Mouse (Mus musculus): Measurements from ENCODE around the gene Med16. TPM values are rescaled to one million over a fixed set of nuclear protein-coding genes. Genes with fewer than 3 reads are reported as not detected.

The Med16 gene
- polyA plus RNA-seq, 1 experiment from 2014 or later: 60.4 TPM

DNA sequence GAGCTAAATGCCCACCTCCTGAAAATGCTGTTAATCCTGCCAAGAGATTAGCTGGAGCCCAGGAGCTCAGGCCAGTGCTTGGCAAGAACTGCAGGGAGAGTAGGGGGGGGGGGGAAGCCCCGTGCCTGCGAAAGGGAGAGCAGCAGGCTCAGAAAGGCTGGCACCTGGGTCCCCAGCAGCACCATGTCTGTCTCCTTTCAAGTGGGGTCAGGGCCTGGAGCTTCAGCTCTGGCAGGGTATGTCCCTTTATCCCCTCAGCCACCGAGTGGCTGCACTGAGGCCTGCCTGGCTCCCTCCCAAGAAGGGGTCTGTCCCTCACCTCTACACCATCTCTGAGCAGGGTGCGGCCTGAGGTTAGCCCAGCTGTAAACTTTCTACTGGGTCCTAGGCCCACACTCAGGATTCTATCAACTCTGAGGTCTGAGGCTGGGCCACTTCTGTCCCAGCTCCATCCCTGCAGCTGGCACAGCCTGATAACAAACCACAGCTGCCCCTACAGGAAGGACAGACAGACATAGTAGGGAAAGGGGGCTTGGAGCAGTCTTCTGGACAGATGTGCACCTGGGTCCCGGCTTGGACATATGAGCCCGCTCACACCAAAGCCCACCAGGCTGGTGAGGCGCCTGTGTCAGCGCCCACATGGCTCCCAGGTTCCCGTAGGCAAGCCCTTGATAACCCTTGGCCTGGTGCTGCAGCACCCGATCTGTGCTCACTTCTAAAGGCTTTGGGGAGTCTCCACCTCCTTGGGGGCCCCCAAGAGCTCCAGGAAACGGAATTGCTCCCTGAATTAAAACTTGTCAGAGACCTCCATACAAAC is 5.6 kb upstream of the Med16 start:
- WGBS: 73% methylated on average over 10 of the region's 11 CpGs
- Histone ChIP-seq H3K27ac (no peak overlapping the region), H3K27me3 (peaks cover 22% of the 10 kb centered on the region), H3K4me2 (replicated peaks) (no peak overlapping the region), H3K36me3 (peaks cover 25% of the 10 kb centered on the region), H3K4me1 (peaks cover 40% of the 10 kb centered on the region), H3K9ac (peak overlapping the region; percentile 27; the same call in 1 of the 2 replicates), H3K4me3 (no peak overlapping the region), H3K9me3 (no peaks in the 10 kb centered on the region)
- ATAC-seq (ENCODE audit: insufficient number of reproducible peaks, insufficient read depth, low FRiP score, low TSS enrichment): no peak

DNA sequence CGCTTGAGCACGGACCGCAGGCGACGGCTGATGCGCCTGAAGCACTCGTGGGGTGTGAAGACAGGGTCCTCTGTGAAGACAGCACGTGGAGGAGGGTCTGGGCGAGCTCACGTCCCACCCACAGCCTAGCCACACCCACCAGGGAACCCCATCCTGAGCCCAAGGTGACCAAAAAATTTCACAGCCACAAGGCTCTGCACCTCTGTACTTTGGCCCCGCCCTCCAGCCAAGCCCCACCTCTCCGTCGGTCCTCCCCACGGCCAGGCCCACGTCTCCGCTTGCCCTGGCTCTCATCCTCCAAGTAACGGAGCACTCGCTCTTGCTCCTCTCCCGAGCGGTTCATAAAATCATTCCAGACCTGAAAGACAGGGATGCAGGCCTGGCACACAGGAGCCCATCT is 3.7 kb upstream of the Med16 start:
- peaks cover 25% of the 10 kb centered on the region for H3K36me3 ChIP-seq
- WGBS: 61% methylated on average over 20 of the region's 20 CpGs
- H3K9ac ChIP-seq: no peak overlapping the region
- H3K9me3 ChIP-seq: no peaks in the 10 kb centered on the region
- H3K4me2 ChIP-seq (replicated peaks): no peak overlapping the region
- no peak overlapping the region for H3K27ac ChIP-seq
- H3K4me3 ChIP-seq: no peak overlapping the region
- peaks cover 31% of the 10 kb centered on the region for H3K4me1 ChIP-seq
- peaks cover 3% of the 10 kb centered on the region for H3K27me3 ChIP-seq
- ATAC-seq (ENCODE audit: insufficient number of reproducible peaks, insufficient read depth, low FRiP score, low TSS enrichment): no peak

DNA sequence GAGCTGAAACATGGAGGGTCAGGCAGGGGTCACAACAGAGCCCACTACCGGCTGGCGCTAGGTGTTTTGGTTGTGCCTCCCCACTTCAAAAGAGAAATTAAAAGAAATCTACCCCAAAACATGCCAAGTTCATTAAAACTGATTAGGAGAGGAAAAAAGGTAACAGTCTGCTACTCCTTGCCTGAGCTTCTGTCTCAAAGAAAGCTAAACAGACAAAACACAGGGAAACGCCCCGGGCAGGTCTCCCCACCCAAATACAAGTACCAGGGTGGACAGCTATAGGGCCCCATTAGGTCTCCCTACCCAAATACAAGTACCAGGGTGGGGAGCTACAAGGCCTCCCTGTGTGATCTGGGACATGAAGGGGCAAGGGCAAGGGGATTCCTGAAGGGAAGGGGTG is 1.8 kb upstream of the Med16 start, which contains the start of gene Gm26602:
Gene Gm26602, plus strand, starts transcription at position 301 of the 400 bp plus-strand sequence.
- Histone ChIP-seq H3K4me2 (replicated peaks) (no peak within 1 kb of the TSS), H3K36me3 (peaks cover 39% of the 10 kb centered on the region), H3K27ac (peak within 1 kb of the TSS; percentile 73; the same call in 1 of the 2 replicates), H3K9me3 (no peaks in the 10 kb centered on the region), H3K4me1 (peaks cover 23% of the 10 kb centered on the region), H3K4me3 (no peak within 1 kb of the TSS), H3K9ac (peak within 1 kb of the TSS; percentile 10; the same call in 1 of the 2 replicates), H3K27me3 (no peaks in the 10 kb centered on the region)
- ATAC-seq (ENCODE audit: insufficient number of reproducible peaks, insufficient read depth, low FRiP score, low TSS enrichment): no peak
- WGBS: 89% methylated on average over 4 of the region's 4 CpGs

DNA sequence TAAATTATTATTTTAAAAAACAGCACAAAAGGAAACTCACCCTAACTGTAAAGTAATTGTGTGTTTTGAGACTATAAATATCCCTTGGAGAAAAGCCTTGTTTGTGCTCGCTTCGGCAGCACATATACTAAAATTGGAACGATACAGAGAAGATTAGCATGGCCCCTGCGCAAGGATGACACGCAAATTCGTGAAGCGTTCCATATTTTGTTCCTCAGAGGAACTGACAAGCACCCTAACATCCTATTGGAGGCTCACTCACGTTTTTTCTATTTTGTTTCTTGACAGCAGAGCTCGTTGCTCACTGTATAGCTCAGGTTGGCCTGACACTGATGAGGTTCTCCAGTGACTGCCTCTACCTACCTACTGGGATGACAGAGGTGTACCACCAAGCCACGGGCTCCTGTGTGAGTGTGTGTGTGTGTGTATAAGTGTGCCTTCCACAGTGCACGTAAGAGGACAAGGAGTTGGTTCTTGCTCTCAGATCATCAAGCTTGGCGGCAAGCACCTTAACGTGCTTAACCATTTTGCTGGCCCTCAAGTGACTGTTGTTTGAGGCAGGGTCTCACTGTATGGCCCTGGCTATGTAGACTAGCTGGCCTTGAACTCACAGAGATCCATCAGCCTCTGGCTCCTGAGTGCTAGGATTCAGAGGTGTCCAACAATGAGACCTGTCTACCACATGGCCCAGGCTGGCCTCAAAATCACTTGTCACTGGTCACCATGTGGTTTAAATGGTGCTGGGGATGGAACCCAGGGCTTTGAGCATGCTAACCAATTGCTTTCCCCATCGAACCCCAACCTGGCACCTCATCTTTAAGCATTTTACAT is 584 bp upstream of the Med16 start:
- Histone ChIP-seq H3K27me3 (no peaks in the 10 kb centered on the region), H3K4me3 (peak overlapping the region; percentile 13; the same call in 1 of the 2 replicates), H3K9ac (peak overlapping the region; percentile 10; the same call in 1 of the 2 replicates), H3K4me1 (peaks cover 10% of the 10 kb centered on the region), H3K27ac (peak overlapping the region; percentile 73), H3K9me3 (no peaks in the 10 kb centered on the region), H3K4me2 (replicated peaks) (peak overlapping the region; percentile 32), H3K36me3 (peaks cover 49% of the 10 kb centered on the region)
- WGBS: 24% methylated on average over 14 of the region's 14 CpGs
- ATAC-seq (ENCODE audit: insufficient number of reproducible peaks, insufficient read depth, low FRiP score, low TSS enrichment): no peak

DNA sequence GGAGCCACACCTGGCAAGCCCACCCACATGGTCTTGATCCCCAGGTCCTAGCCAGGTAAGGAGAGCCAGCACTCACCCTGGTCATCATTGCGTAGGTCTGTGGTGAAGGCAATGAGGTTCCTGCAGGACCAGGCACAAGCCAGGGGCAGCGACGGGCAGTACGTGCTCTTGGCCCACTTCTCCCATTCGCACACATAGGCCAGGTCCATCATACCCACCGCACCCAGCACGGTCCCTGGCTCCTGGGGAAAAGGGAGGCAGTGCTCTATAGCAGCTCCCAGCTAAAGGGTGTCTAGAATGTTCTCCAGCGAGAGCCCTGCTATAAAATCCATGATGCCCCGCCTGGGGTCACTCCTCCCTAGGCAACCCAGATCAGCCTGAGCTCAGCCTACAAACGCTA is 1.3 kb downstream of the Med16 start:
- H3K9me3 ChIP-seq: no peaks in the 10 kb centered on the region
- no peaks in the 10 kb centered on the region for H3K27me3 ChIP-seq
- H3K27ac ChIP-seq: no peak overlapping the region
- H3K4me3 ChIP-seq: no peak overlapping the region
- H3K9ac ChIP-seq: no peak overlapping the region
- no peak overlapping the region for H3K4me2 ChIP-seq (replicated peaks)
- peaks cover 61% of the 10 kb centered on the region for H3K36me3 ChIP-seq
- H3K4me1 ChIP-seq: peaks cover 5% of the 10 kb centered on the region
- ATAC-seq (ENCODE audit: insufficient number of reproducible peaks, insufficient read depth, low FRiP score, low TSS enrichment): no peak
- 93% methylated on average over 10 of the region's 10 CpGs for WGBS

DNA sequence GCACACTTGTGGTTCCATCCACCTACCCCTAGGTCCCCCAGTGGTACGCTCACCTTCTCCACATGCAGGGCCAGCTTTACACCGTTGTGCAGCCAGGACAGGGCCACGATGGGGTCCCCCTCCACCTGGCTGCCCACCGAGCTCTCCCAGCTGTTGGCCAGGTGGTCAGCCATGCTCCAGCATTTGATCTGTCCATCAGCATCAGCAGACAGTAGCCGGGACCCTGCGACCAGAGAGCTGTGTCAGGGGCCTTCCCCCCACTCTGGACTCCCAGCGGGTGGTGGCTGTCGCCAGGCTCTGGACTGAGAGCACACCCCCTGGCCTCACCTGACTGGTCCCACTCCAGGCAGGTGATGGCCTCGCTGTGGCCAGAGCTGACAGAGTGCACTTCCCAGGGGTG is 2.0 kb downstream of the Med16 start:
- peaks cover 59% of the 10 kb centered on the region for H3K36me3 ChIP-seq
- peaks cover 5% of the 10 kb centered on the region for H3K4me1 ChIP-seq
- H3K27ac ChIP-seq: no peak overlapping the region
- H3K4me3 ChIP-seq: no peak overlapping the region
- 0 out of 2 replicates have a peak overlapping the region, but pooled peaks have one; percentile 1 for H3K9ac ChIP-seq
- no peaks in the 10 kb centered on the region for H3K9me3 ChIP-seq
- H3K4me2 ChIP-seq (replicated peaks): no peak overlapping the region
- ATAC-seq (ENCODE audit: insufficient number of reproducible peaks, insufficient read depth, low FRiP score, low TSS enrichment): no peak
- no peaks in the 10 kb centered on the region for H3K27me3 ChIP-seq
- 89% methylated on average over 9 of the region's 9 CpGs for WGBS

DNA sequence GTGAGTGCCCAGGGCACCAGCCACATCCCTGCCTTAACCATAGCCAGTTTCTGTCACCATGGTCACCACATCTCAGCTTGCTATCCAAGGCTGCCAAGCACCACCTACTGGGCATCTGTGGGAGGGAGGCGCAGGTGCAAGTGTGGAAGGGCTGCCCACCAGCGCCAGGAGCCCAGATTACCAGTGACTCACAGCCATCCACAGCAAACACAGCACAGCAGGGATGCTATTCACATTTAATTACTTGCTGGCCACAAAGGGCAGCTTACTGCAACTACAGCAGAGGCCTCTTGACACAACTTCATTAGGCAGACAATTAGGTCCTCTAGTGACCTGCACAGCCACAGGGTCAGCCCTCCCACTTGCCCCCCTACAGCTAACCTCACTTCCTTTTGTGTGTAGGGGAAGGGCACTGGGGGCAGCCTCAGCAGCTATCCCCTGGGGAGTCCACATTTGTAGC is 7.7 kb downstream of the Med16 start:
- no peak for ATAC-seq (ENCODE audit: insufficient number of reproducible peaks, insufficient read depth, low FRiP score, low TSS enrichment)
- Histone ChIP-seq H3K9ac (no peak overlapping the region), H3K27me3 (no peaks in the 10 kb centered on the region), H3K4me2 (replicated peaks) (no peak overlapping the region), H3K36me3 (peaks cover 82% of the 10 kb centered on the region), H3K4me1 (no peaks in the 10 kb centered on the region), H3K9me3 (no peaks in the 10 kb centered on the region), H3K27ac (no peak overlapping the region), H3K4me3 (no peak overlapping the region)
- WGBS: 29% methylated on average over 2 of the region's 2 CpGs

DNA sequence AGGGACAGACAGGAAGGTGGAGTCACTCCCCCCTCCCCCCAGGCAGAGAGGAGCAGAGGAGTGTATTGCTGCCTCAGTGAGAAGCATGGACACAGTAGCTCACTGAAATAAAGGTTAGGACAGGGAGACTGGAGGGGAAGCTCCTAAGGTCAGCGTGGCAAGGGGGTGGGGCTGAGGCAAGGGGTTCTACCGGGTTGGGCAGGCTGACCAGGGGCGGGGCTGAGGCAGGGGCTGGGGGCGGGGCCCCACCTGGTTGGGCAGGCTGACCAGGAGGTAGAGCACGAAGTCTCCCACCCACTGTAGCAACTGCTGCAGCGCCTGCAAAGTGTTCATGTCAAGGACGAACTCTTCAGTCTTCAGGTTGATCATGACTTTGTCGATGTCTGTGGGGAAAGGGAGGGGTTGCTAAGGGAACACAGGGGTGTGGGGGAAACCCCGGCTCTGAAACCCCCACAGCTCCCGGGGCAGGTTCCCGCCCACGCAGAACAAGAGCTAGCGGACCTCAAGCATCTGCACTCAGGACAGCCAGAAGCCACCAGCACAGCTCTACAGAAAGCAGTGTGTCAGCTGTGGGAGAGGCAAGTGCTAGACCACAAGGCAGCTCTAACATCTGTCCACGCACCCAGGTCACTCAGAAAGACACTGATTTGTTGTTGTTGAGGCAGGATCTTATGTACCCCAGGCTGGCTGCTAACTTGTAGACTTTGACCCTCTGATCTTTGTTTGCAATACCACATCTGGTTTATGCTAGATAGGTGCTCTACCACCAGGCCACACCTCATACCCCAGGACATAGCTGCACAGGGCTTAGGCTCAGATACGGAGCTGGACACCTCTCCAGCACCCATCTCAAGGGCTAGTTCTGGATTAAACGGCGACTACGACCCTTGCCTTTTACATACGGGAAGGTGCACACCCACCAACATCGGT is 11.1 kb downstream of the Med16 start:
- Histone ChIP-seq H3K9me3 (no peaks in the 10 kb centered on the region), H3K27ac (no peak overlapping the region), H3K4me3 (no peak overlapping the region), H3K4me1 (no peaks in the 10 kb centered on the region), H3K36me3 (peaks cover 75% of the 10 kb centered on the region), H3K9ac (peak overlapping the region; percentile 19), H3K27me3 (no peaks in the 10 kb centered on the region), H3K4me2 (replicated peaks) (no peak overlapping the region)
- no peak for ATAC-seq (ENCODE audit: insufficient number of reproducible peaks, insufficient read depth, low FRiP score, low TSS enrichment)
- 48% methylated on average over 20 of the region's 20 CpGs for WGBS

DNA sequence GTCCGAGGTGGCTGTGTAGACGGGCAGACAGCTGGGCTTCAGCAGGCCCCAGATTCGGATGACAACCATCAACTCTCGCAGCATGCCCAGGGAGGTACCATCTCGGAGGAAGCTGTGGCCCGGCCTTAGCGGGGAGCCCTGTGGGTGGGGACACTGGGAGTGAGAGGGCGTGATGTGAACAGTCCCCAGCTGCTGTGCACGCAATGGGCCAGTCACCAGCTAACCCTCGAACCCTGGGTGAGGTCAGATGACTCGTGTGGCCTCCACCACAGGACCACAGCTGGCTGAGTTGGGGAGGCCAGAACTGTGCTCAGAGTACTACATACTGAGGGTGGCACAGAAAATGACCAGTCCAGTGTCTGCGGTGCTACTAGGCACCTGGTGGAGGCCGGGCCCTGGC is 11.9 kb downstream of the Med16 start:
- WGBS: 79% methylated on average over 13 of the region's 13 CpGs
- Histone ChIP-seq H3K4me2 (replicated peaks) (no peak overlapping the region), H3K36me3 (peaks cover 69% of the 10 kb centered on the region), H3K9ac (no peak overlapping the region), H3K27me3 (no peaks in the 10 kb centered on the region), H3K27ac (no peak overlapping the region), H3K9me3 (no peaks in the 10 kb centered on the region), H3K4me3 (no peak overlapping the region), H3K4me1 (no peaks in the 10 kb centered on the region)
- no peak for ATAC-seq (ENCODE audit: insufficient number of reproducible peaks, insufficient read depth, low FRiP score, low TSS enrichment)

DNA sequence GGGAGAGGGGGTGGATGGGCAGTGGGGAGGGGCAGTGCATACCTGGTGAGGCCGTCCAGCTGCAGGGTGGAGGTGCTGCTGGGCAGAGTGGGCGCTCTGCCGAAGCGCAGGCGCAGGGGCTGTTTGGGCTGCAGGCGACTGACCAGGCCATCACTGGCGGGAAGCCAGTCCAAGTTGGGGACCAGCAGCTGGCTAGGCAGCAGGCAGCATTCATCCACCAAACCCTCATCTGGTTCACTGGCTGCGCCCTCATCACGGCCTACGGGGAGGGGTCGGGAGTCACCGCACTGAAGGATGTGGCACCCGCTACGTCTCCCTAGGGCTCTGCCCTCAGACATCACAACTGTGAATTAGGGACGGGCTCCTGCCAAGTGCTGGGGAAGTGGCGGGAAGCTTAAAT is 12.4 kb downstream of the Med16 start:
- no peak overlapping the region for H3K9ac ChIP-seq

More for the DNA sequence above, 12.4 kb downstream of the Med16 start:
- Histone ChIP-seq H3K27me3 (no peaks in the 10 kb centered on the region), H3K4me3 (no peak overlapping the region), H3K4me1 (no peaks in the 10 kb centered on the region), H3K4me2 (replicated peaks) (no peak overlapping the region), H3K9me3 (no peaks in the 10 kb centered on the region), H3K27ac (no peak overlapping the region), H3K36me3 (peaks cover 69% of the 10 kb centered on the region)
- 92% methylated on average over 16 of the region's 16 CpGs for WGBS
- ATAC-seq (ENCODE audit: insufficient number of reproducible peaks, insufficient read depth, low FRiP score, low TSS enrichment): no peak

Measured in embryonic facial prominence, embryonic 12.5 days (tissue).